Mouse (Mus musculus) MEL (cell line): ENCODE measurements around the gene Ano8. TPM values are rescaled to one million over a fixed set of nuclear protein-coding genes. Genes with fewer than 3 reads are reported as not detected.
A peak's percentile ranks its signal among the peaks of the same experiment; 100 is the strongest.

Experiments
- DNase-seq: peaks from one replicate; pipeline ENCODE4 v3.0.0; 2011; ENCODE audit warnings: low read depth, low spot score
- H3K27ac ChIP-seq: 2 replicates; pipeline ENCODE4 v1.5.1; 2012; ENCODE audit warnings: low read depth, mild to moderate bottlenecking, control low read depth, low read length, moderate library complexity; ENCODE audit not compliant: control insufficient read depth
- H3K27me3 ChIP-seq, 2 experiments: fragments of 150-350 bp in 1 of 2; sonication (generic) in 1 of 2; 2 replicates each; pipeline ENCODE4 v1.6.1; 2012; ENCODE audit warnings: low read length in 2 of 2, mild to moderate bottlenecking in 2 of 2, improper control_type of control experiment in 1 of 2, moderate library complexity in 1 of 2; ENCODE audit not compliant: insufficient read depth in 2 of 2, control insufficient read depth in 1 of 2
- H3K36me3 ChIP-seq, 2 experiments: 2 replicates each; pipeline ENCODE4 v1.6.1; 2012 to 2014; ENCODE audit warnings: low read length in 2 of 2, improper control_type of control experiment in 1 of 2, inconsistent platforms in 1 of 2, mild to moderate bottlenecking in 1 of 2; ENCODE audit not compliant: insufficient read depth in 2 of 2, control insufficient read depth in 1 of 2
- H3K4me1 ChIP-seq, 2 experiments: fragments of 150-350 bp in 1 of 2; sonication (generic) in 1 of 2; 2 replicates each; pipeline ENCODE4 v1.6.1; 2012; ENCODE audit warnings: low read length in 2 of 2, improper control_type of control experiment in 1 of 2, mild to moderate bottlenecking in 1 of 2; ENCODE audit not compliant: insufficient read depth in 2 of 2, control insufficient read depth in 1 of 2
- H3K4me3 ChIP-seq, 2 experiments: fragments of 150-350 bp in 1 of 2; sonication (generic) in 1 of 2; 2 replicates each; pipeline ENCODE4 v1.5.1; 2012; ENCODE audit warnings: low read depth in 2 of 2, low read length in 2 of 2, mild to moderate bottlenecking in 2 of 2, moderate library complexity in 2 of 2, control low read depth in 1 of 2, improper control_type of control experiment in 1 of 2; ENCODE audit not compliant: control insufficient read depth in 1 of 2, insufficient read depth in 1 of 2
- H3K79me2 ChIP-seq: 2 replicates; pipeline ENCODE4 v1.6.1; 2012; ENCODE audit warnings: mild to moderate bottlenecking, low read length, moderate library complexity; ENCODE audit not compliant: control insufficient read depth, poor library complexity, insufficient read depth
- H3K9ac ChIP-seq: 2 replicates; pipeline ENCODE4 v1.6.1; 2012; ENCODE audit warnings: low read depth, mild to moderate bottlenecking, control low read depth, low read length, moderate library complexity; ENCODE audit not compliant: control insufficient read depth, poor library complexity, severe bottlenecking
- H3K9me3 ChIP-seq: fragments of 150-350 bp; sonication (generic); replicated peaks from 2 replicates; pipeline ENCODE4 v1.6.1; 2012; ENCODE audit warnings: mild to moderate bottlenecking, low read length, improper control_type of control experiment, moderate library complexity; ENCODE audit not compliant: insufficient read depth
- BHLHE40 ChIP-seq: IDR thresholded peaks from 2 replicates; pipeline ENCODE4 v1.6.1; 2012; ENCODE audit warnings: low read depth, mild to moderate bottlenecking, inconsistent platforms, low read length, improper control_type of control experiment, borderline replicate concordance
- CHD1 ChIP-seq: IDR thresholded peaks from 2 replicates; pipeline ENCODE4 v1.6.1; 2012; ENCODE audit warnings: low read depth, mild to moderate bottlenecking, inconsistent platforms, low read length, improper control_type of control experiment
- CHD2 ChIP-seq: IDR thresholded peaks from 2 replicates; pipeline ENCODE4 v1.6.1; 2011; ENCODE audit warnings: low read length, improper control_type of control experiment
- CTCF ChIP-seq, 3 experiments: IDR thresholded peaks in 2 of 3; conservative IDR thresholded peaks in 1 of 3; 2 replicates each; pipeline ENCODE4 v1.5.1; 2011 to 2012; ENCODE audit warnings: low read length in 3 of 3, low read depth in 2 of 3, mild to moderate bottlenecking in 2 of 3, improper control_type of control experiment in 1 of 3, inconsistent platforms in 1 of 3, mixed read lengths in 1 of 3, moderate library complexity in 1 of 3; ENCODE audit not compliant: control insufficient read depth in 1 of 3, insufficient read depth in 1 of 3, poor library complexity in 1 of 3, severe bottlenecking in 1 of 3
- EP300 ChIP-seq, 2 experiments: IDR thresholded peaks; 2 replicates each; pipeline ENCODE4 v1.6.1; 2011; ENCODE audit warnings: improper control_type of control experiment in 2 of 2, low read length in 2 of 2, low read depth in 1 of 2, mild to moderate bottlenecking in 1 of 2
- ETS1 ChIP-seq: IDR thresholded peaks from 2 replicates; pipeline ENCODE4 v1.6.1; 2012; ENCODE audit warnings: low read depth, mild to moderate bottlenecking, inconsistent platforms, low read length, improper control_type of control experiment, moderate library complexity
- GATA1 ChIP-seq: IDR thresholded peaks from 2 replicates; pipeline ENCODE4 v1.6.1; 2011; ENCODE audit warnings: low read depth, low read length, improper control_type of control experiment
- HCFC1 ChIP-seq: IDR thresholded peaks from 2 replicates; pipeline ENCODE4 v1.6.1; 2012; ENCODE audit warnings: low read depth, mild to moderate bottlenecking, inconsistent platforms, low read length, improper control_type of control experiment, moderate library complexity
- JUND ChIP-seq: IDR thresholded peaks from 2 replicates; pipeline ENCODE4 v1.6.1; 2011; ENCODE audit warnings: low read depth, mild to moderate bottlenecking, improper control_type of control experiment, low read length
- MAFK ChIP-seq: IDR thresholded peaks from 2 replicates; pipeline ENCODE4 v1.6.1; 2011; ENCODE audit warnings: low read depth, mild to moderate bottlenecking, low read length, improper control_type of control experiment, borderline replicate concordance
- MAX ChIP-seq: IDR thresholded peaks from 2 replicates; pipeline ENCODE4 v1.6.1; 2011; ENCODE audit warnings: low read length, improper control_type of control experiment
- MEF2A ChIP-seq: IDR thresholded peaks from 2 replicates; pipeline ENCODE4 v1.6.1; 2014; ENCODE audit warnings: low read depth, mild to moderate bottlenecking, inconsistent platforms, low read length, improper control_type of control experiment; ENCODE audit not compliant: poor library complexity, insufficient replicate concordance, severe bottlenecking; ENCODE audit errors: extremely low read depth
- MYB ChIP-seq: IDR thresholded peaks from 2 replicates; pipeline ENCODE4 v1.6.1; 2011; ENCODE audit warnings: mild to moderate bottlenecking, low read depth, low read length, improper control_type of control experiment
- MYC ChIP-seq: IDR thresholded peaks from 2 replicates; pipeline ENCODE4 v1.6.1; 2011; ENCODE audit warnings: low read depth, mild to moderate bottlenecking, low read length, improper control_type of control experiment, moderate library complexity
- NELFE ChIP-seq: IDR thresholded peaks from 2 replicates; pipeline ENCODE4 v1.6.1; 2011; ENCODE audit warnings: low read depth, low read length, improper control_type of control experiment
- NRF1 ChIP-seq: IDR thresholded peaks from 2 replicates; pipeline ENCODE4 v1.6.1; 2014; ENCODE audit warnings: low read depth, mild to moderate bottlenecking, inconsistent platforms, low read length, improper control_type of control experiment, moderate library complexity; ENCODE audit not compliant: poor library complexity, insufficient read depth, severe bottlenecking
- POLR2A ChIP-seq, 2 experiments: IDR thresholded peaks; 2 replicates each; pipeline ENCODE4 v1.6.1; 2011 to 2012; ENCODE audit warnings: low read length in 2 of 2, mild to moderate bottlenecking in 2 of 2, control low read depth in 1 of 2, improper control_type of control experiment in 1 of 2, low read depth in 1 of 2, moderate library complexity in 1 of 2; ENCODE audit not compliant: control insufficient read depth in 1 of 2, insufficient read depth in 1 of 2, poor library complexity in 1 of 2
- POLR2AphosphoS2 ChIP-seq: IDR thresholded peaks from 2 replicates; pipeline ENCODE4 v1.6.1; 2011; ENCODE audit warnings: low read length, improper control_type of control experiment
- RAD21 ChIP-seq: IDR thresholded peaks from 2 replicates; pipeline ENCODE4 v1.6.1; 2011; ENCODE audit warnings: mild to moderate bottlenecking, low read depth, low read length, improper control_type of control experiment
- RCOR1 ChIP-seq: IDR thresholded peaks from 2 replicates; pipeline ENCODE4 v1.6.1; 2012; ENCODE audit warnings: low read depth, mild to moderate bottlenecking, inconsistent platforms, low read length, improper control_type of control experiment
- SIN3A ChIP-seq: IDR thresholded peaks from 2 replicates; pipeline ENCODE4 v1.6.1; 2012; ENCODE audit warnings: low read length, improper control_type of control experiment, inconsistent platforms
- TAL1 ChIP-seq: IDR thresholded peaks from 2 replicates; pipeline ENCODE4 v1.6.1; 2012; ENCODE audit warnings: mild to moderate bottlenecking, inconsistent platforms, low read length, moderate library complexity, mixed read lengths
- TBP ChIP-seq: IDR thresholded peaks from 2 replicates; pipeline ENCODE4 v1.8.0; 2011; ENCODE audit warnings: low read depth, low read length, improper control_type of control experiment
- TCF12 ChIP-seq: IDR thresholded peaks from 2 replicates; pipeline ENCODE4 v1.6.1; 2014; ENCODE audit warnings: low read depth, mild to moderate bottlenecking, inconsistent platforms, low read length, improper control_type of control experiment, moderate library complexity
- UBTF ChIP-seq: IDR thresholded peaks from 2 replicates; pipeline ENCODE4 v1.6.1; 2012; ENCODE audit warnings: low read depth, mild to moderate bottlenecking, inconsistent platforms, low read length, improper control_type of control experiment, moderate library complexity, borderline replicate concordance; ENCODE audit not compliant: insufficient read depth
- USF1 ChIP-seq: IDR thresholded peaks from 2 replicates; pipeline ENCODE4 v1.6.1; 2014; ENCODE audit warnings: low read depth, mild to moderate bottlenecking, inconsistent platforms, low read length, improper control_type of control experiment, moderate library complexity
- USF2 ChIP-seq, 2 experiments: IDR thresholded peaks; 2 replicates each; pipeline ENCODE4 v1.6.1; 2011 to 2012; ENCODE audit warnings: improper control_type of control experiment in 2 of 2, low read length in 2 of 2, borderline replicate concordance in 1 of 2, inconsistent platforms in 1 of 2, low read depth in 1 of 2, mild to moderate bottlenecking in 1 of 2; ENCODE audit not compliant: insufficient read depth in 1 of 2
- ZKSCAN1 ChIP-seq: IDR thresholded peaks from 2 replicates; pipeline ENCODE4 v1.6.1; 2012; ENCODE audit warnings: low read depth, mild to moderate bottlenecking, inconsistent platforms, low read length, improper control_type of control experiment, moderate library complexity
- ZMIZ1 ChIP-seq: IDR thresholded peaks from 2 replicates; pipeline ENCODE4 v1.6.1; 2012; ENCODE audit warnings: low read depth, mild to moderate bottlenecking, inconsistent platforms, low read length, improper control_type of control experiment, moderate library complexity
- polyA plus RNA-seq, 2 experiments: library from polyadenylated mRNA; stranded (reverse) in 1 of 2; unstranded in 1 of 2; fragments of >175 nt in 1 of 2; fragments of >200 nt in 1 of 2; gene quantifications; 2 replicates each; pipeline versions ENCODE4 v1.2.1 to v1.2.4; 2012; ENCODE audit warnings: low replicate concordance in 2 of 2, low read depth in 1 of 2; ENCODE audit not compliant: insufficient read length in 2 of 2, insufficient read depth in 1 of 2, missing spikeins in 1 of 2
- total RNA-seq: library from RNA; depleted of rRNA; stranded (reverse); fragments of 300-350 nt; gene quantifications from 2 replicates; pipeline ENCODE4 v1.2.3, GENCODE M21; 2012

Ano8 gene
- total and polyA plus RNA-seq, 3 experiments, result 3.9 to 4.8 TPM; not detected in 1

- Histone ChIP-seq H3K27me3 (no peaks in the 10 kb centered on the region), H3K36me3 (0 out of 4 replicates have a peak, but pooled peaks cover 0 to 2% of the 10 kb centered on the region in 2 experiments)
- TF ChIP-seq ZMIZ1, result no peak
- TF ChIP-seq MAFK, result no peak
- TF ChIP-seq CHD2, result no peak
- no peak for TF ChIP-seq HCFC1
- TF ChIP-seq, all 39 proteins: peak for 0
- no peak overlapping the region for H3K4me3 ChIP-seq
- DNase-seq, result no peak
- no peak overlapping the region for H3K27ac ChIP-seq
- no peak overlapping the region for H3K9ac ChIP-seq
- H3K4me1 ChIP-seq, result no peaks in the 10 kb centered on the region
- H3K9me3 ChIP-seq, result no peaks in the 10 kb centered on the region
- peaks cover 2% of the 10 kb centered on the region; the same call in 1 of the 2 replicates for H3K79me2 ChIP-seq
These were observed 6.8 kb downstream of the Ano8 start for GRCm38 (mm10) chr8:71478943-71479342.

- Histone ChIP-seq H3K27me3 (no peaks in the 10 kb centered on the region), H3K4me3 (peak overlapping the region; percentile 57 to 59), H3K4me1 (no peaks in the 10 kb centered on the region), H3K9ac (peak overlapping the region; percentile 90), H3K27ac (peak overlapping the region; percentile 46), H3K9me3 (no peaks in the 10 kb centered on the region), H3K36me3 (0 out of 4 replicates have a peak, but pooled peaks cover 0 to 2% of the 10 kb centered on the region in 2 experiments), H3K79me2 (peaks cover 2% of the 10 kb centered on the region; the same call in 1 of the 2 replicates)
- DNase-seq, result peak; percentile 90
- peak; percentile 35 to 59; a peak in 2 of 4 replicates for TF ChIP-seq POLR2A (IDR thresholded peaks at IDR 0.05; ENCODE audit: control insufficient read depth in 1 of 2, insufficient read depth in 1 of 2, low read depth in 1 of 2, low read length in 2 of 2, poor library complexity in 1 of 2)
- no peak for TF ChIP-seq MYB
- no peak for TF ChIP-seq MAFK
- no peak for TF ChIP-seq UBTF
- peak; percentile 44; the same call in 1 of the 2 replicates for TF ChIP-seq NELFE
- TF ChIP-seq RAD21, result peak; percentile 39
- TF ChIP-seq SIN3A, result peak; percentile 96
- TF ChIP-seq USF1, result no peak
- TF ChIP-seq MAX, result peak; percentile 94
- peak; percentile 45 for TF ChIP-seq ETS1
- TF ChIP-seq JUND, result no peak
- TF ChIP-seq HCFC1, result peak; percentile 76
- peak; percentile 46; the same call in 1 of the 2 replicates for TF ChIP-seq CHD1
- peak; percentile 84 to 91 (median 91) for TF ChIP-seq CTCF (IDR thresholded peaks at IDR 0.05 in 2 of 3, conservative IDR thresholded peaks at IDR 0.05 in 1 of 3; ENCODE audit: control insufficient read depth in 1 of 3, insufficient read depth in 1 of 3, low read depth in 2 of 3, low read length in 3 of 3, poor library complexity in 1 of 3, severe bottlenecking in 1 of 3)
- TF ChIP-seq USF2 (IDR thresholded peaks at IDR 0.05; ENCODE audit: borderline replicate concordance in 1 of 2, insufficient read depth in 1 of 2, low read depth in 1 of 2, low read length in 2 of 2), result no peak
- no peak for TF ChIP-seq MEF2A
- TF ChIP-seq BHLHE40, result no peak; the same call in 1 of the 2 replicates
- TF ChIP-seq TBP, result peak; percentile 72
- TF ChIP-seq NRF1, result no peak
- TF ChIP-seq ZKSCAN1, result no peak
- no peak for TF ChIP-seq CHD2
- no peak for TF ChIP-seq TAL1
- no peak for TF ChIP-seq RCOR1
- no peak for TF ChIP-seq GATA1
- TF ChIP-seq MYC, result peak; percentile 97
- TF ChIP-seq EP300 (IDR thresholded peaks at IDR 0.05; ENCODE audit: low read depth in 1 of 2, low read length in 2 of 2), result no peak
- TF ChIP-seq POLR2AphosphoS2, result no peak
- no peak; the same call in 1 of the 2 replicates for TF ChIP-seq TCF12
These were observed 8.4 kb downstream of the Ano8 start for GRCm38 (mm10) chr8:71477196-71477845.
